Mouse (Mus musculus) ovary, adult 2 months (tissue): Measurements from ENCODE around the gene Fn3krp. TPM values are rescaled to one million over a fixed set of nuclear protein-coding genes. Genes with fewer than 3 reads are reported as not detected.

Experiments
- polyA plus RNA-seq: library from polyadenylated mRNA; depleted of rRNA; stranded (reverse); fragments of >200 nt; gene quantifications from 2 replicates; pipeline ENCODE4 v1.2.3, GENCODE M21; 2012; rRNA removed

Gene Fn3krp
- 8.0 and 8.7 TPM in 2 replicates for polyA plus RNA-seq

GRCm38 (mm10) chr11:121420830-121421552, at the start of gene Fn3krp:
Gene Fn3krp (plus strand): TSS chr11:121421401.

GRCm38 (mm10) chr11:121387750-121388553, 33.2 kb upstream of the Fn3krp start, which contains the start of gene Rab40b:
Gene Rab40b (minus strand): TSS chr11:121388251.

GRCm38 (mm10) chr11:121434156-121435155, 13.3 kb downstream of the Fn3krp start, which contains the start of gene Fn3k:
Gene Fn3k (plus strand): TSS chr11:121434913.

GRCm38 (mm10) chr11:121451753-121452635, 30.8 kb downstream of the Fn3krp start, which contains the start of gene Tbcd:
Gene Tbcd (plus strand): TSS chr11:121451949.

Other genes starting within 250 kb of the Fn3krp start
- gene Hexdc, start 217.0 kb upstream of the Fn3krp start, polyA plus RNA-seq: 41.1 and 43.8 TPM in 2 replicates
- 13.2 and 14.1 TPM in 2 replicates for gene Ogfod3, start 216.7 kb upstream of the Fn3krp start, polyA plus RNA-seq
- gene Cybc1, start 192.1 kb upstream of the Fn3krp start, polyA plus RNA-seq: 27.0 and 31.8 TPM in 2 replicates
- 22.8 and 30.3 TPM in 2 replicates for gene Narf, start 184.1 kb upstream of the Fn3krp start, polyA plus RNA-seq
- gene Foxk2, start 161.4 kb upstream of the Fn3krp start, polyA plus RNA-seq: 91.7 and 98.5 TPM in 2 replicates
- 63.5 and 64.8 TPM in 2 replicates for gene Wdr45b, start 67.0 kb upstream of the Fn3krp start, polyA plus RNA-seq
- gene Rab40b, start 33.1 kb upstream of the Fn3krp start, polyA plus RNA-seq: 5.3 and 5.5 TPM in 2 replicates
- gene Fn3k, start 13.5 kb downstream of the Fn3krp start, polyA plus RNA-seq: 2.0 and 3.8 TPM in 2 replicates
- 91.7 and 110 TPM in 2 replicates for gene Tbcd, start 30.5 kb downstream of the Fn3krp start, polyA plus RNA-seq
- gene Zfp750, start 97.9 kb downstream of the Fn3krp start, polyA plus RNA-seq: 0.97 and 1.7 TPM in 2 replicates